Mouse (Mus musculus) limb, embryonic 10.5 days (tissue): ENCODE data around the gene Acaca. TPM values are rescaled to one million over a fixed set of nuclear protein-coding genes. Genes with fewer than 3 reads are reported as not detected.

Experiments
- DNase-seq: peaks from one replicate; pipeline ENCODE4 v3.0.0-alpha.2; 2017; ENCODE audit warnings: low spot score
- H3K27ac ChIP-seq: fragments of 300-500 bp; sonication (generic); 2 replicates; pipeline ENCODE4 v1.5.1; 2016; ENCODE audit warnings: mild to moderate bottlenecking
- H3K27me3 ChIP-seq: fragments of 300-500 bp; sonication (generic); 2 replicates; pipeline ENCODE4 v1.6.1; 2016; ENCODE audit warnings: low read depth, mild to moderate bottlenecking; ENCODE audit not compliant: poor library complexity, severe bottlenecking
- H3K36me3 ChIP-seq: fragments of 300-500 bp; sonication (generic); 2 replicates; pipeline ENCODE4 v1.6.1; 2016; ENCODE audit warnings: mild to moderate bottlenecking, moderate library complexity
- H3K4me1 ChIP-seq: fragments of 300-500 bp; sonication (generic); 2 replicates; pipeline ENCODE4 v1.6.1; 2016
- H3K4me3 ChIP-seq: fragments of 300-500 bp; sonication (generic); 2 replicates; pipeline ENCODE4 v1.5.1; 2016; ENCODE audit warnings: mild to moderate bottlenecking, moderate library complexity
- H3K9me3 ChIP-seq: fragments of 300-500 bp; sonication (generic); replicated peaks from 2 replicates; pipeline ENCODE4 v1.6.1; 2016; ENCODE audit warnings: mild to moderate bottlenecking
- WGBS: fragments of 180-500 bp; shearing (Covaris S2); methylation state at CpG from one replicate; pipeline ENCODE4 v1.1.7; 2016; 5-methylcytosine and 5-hydroxymethylcytosine counted together
- polyA plus RNA-seq: library from polyadenylated mRNA; unstranded; fragments of >200 nt; fragmentation: Nextera tagmentation; extraction: Ambion mirVana; gene quantifications from 2 replicates; pipeline ENCODE4 v1.2.1, GENCODE M21; 2016

Acaca gene
- 21.3 and 22.8 TPM in 2 replicates for polyA plus RNA-seq

DNA sequence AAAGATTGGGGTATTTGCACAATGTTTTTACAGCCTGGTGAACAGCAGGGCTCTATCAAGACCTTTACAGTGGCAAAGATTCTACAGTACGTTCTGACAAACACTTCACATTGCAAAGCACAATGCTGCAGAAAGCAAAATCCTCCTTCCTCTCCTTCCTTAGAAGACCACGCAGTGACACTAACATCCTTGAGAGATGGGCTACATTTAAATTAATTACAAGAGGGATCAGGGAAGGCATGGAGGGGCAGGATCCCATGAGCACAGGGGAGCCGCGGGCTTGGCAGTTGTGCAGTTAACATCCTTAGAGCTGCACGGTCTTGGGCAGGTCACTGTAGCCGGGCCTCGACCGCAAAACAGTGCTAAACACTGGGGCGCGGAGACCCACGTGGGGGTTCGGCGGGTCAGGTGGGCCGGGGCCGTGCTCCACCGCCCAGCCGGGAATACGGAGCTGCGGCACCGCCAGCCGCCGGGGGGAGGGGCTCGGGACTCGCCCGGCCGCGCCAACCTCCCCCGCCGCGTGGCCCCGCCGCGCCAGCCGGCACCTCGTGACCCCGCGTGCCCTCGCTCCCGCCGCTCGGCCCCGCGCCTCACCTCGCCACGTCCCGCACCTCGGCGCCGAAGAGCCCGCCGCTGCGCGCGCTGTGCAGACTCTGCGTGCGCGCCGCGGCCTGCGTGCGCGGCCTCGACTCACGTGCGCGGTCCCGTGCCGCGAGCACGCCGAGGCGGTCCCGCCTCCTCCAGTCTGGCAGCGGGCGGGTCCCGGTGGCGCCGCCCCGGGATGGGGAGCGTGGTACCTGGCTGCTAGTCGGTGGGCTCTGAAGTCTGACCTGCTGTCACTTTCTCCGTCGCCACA is at the start of gene Acaca, which contains the start of gene Tada2a:
Acaca (plus strand) TSS at position 730 of the 856 bp plus-strand sequence.
Tada2a (minus strand) TSS at position 658 of the 856 bp plus-strand sequence.
- H3K4me3 ChIP-seq = peak within 1 kb of the TSS; percentile 92
- peaks cover 11% of the 10 kb centered on the region for H3K4me1 ChIP-seq

DNA sequence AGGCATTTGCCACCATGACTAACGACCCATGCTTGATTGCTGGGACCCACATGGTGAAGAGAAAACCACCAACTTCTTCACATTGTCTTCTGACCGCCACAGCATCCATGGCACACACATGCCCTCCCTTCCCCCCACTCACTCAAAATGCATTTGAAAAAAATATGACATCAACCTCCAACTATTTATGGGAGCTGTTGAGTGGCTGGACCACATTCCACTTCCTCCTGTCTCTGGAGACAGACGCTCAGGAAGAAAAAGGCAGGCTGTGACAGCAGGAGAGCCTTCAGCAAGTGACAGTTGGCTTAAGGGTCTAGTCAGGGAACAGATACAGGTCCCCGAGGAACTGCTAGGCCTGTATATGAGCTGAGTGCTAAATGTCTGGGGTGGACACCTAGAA is 49.6 kb upstream of the Acaca start:
- H3K36me3 ChIP-seq = peaks cover 62% of the 10 kb centered on the region
- H3K27ac ChIP-seq = no peak overlapping the region
- no peaks in the 10 kb centered on the region for H3K27me3 ChIP-seq
- H3K9me3 ChIP-seq = no peaks in the 10 kb centered on the region
- H3K4me1 ChIP-seq = no peaks in the 10 kb centered on the region
- H3K4me3 ChIP-seq = no peak overlapping the region
- WGBS = 94% methylated on average over 4 of the region's 4 CpGs
- DNase-seq = no peak

More for the DNA sequence above, at the start of gene Acaca, which contains the start of gene Tada2a:
- under 1% methylated on average over 73 of the region's 83 CpGs for WGBS
- peaks cover 32% of the 10 kb centered on the region for H3K36me3 ChIP-seq
- peak within 1 kb of the TSS; percentile 94 for H3K27ac ChIP-seq
- peak; percentile 95 for DNase-seq
- no peaks in the 10 kb centered on the region for H3K9me3 ChIP-seq
- no peaks in the 10 kb centered on the region for H3K27me3 ChIP-seq

DNA sequence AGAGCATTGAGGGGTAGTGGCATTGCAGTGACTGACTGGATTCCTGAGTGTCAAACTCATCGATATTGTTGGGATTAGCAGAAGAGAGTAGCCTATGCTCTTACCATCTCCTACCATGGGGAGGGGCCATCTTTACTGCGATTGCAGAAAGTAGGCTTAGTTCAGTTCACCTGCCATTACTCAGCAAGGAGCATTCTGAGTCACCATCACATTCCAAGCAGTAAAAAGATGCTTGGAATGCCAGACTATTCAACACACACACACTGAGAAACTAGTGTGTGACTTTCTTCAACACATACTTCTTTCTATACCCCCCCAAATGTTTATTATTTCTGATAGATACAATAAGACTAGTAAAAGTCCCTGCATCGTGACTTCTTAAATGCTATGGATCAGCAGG is 49.1 kb upstream of the Acaca start:
- H3K27ac ChIP-seq = no peak overlapping the region
- H3K36me3 ChIP-seq = peaks cover 66% of the 10 kb centered on the region

DNA sequence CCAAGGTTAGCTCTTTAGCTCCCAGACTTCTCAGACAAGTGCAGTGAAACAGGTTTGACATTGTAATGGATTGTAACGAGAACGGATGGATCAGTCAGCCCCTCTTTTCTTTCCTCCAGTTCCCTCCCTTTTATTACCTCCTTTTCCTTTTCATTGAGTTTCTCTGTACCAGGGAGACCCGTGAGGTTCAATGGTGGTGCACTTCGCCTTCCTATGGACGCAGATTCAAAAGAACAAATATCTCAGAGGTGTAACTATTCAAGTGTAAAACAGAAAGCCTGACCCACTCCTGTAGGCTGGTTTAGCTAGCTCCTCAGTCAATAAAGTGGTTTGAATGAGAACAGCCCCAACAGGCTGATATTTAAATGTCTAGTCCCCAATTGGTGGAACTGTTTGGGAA is 47.6 kb upstream of the Acaca start:
- H3K27me3 ChIP-seq = no peaks in the 10 kb centered on the region
- H3K4me1 ChIP-seq = no peaks in the 10 kb centered on the region
- H3K27ac ChIP-seq = no peak overlapping the region
- H3K36me3 ChIP-seq = peaks cover 81% of the 10 kb centered on the region
- no peak for DNase-seq
- H3K9me3 ChIP-seq = no peaks in the 10 kb centered on the region
- WGBS = 92% methylated on average over 5 of the region's 5 CpGs
- H3K4me3 ChIP-seq = no peak overlapping the region

More for the DNA sequence above, 49.1 kb upstream of the Acaca start:
- H3K4me3 ChIP-seq = no peak overlapping the region
- no peaks in the 10 kb centered on the region for H3K9me3 ChIP-seq
- WGBS = 92% methylated on average over 3 of the region's 3 CpGs
- no peaks in the 10 kb centered on the region for H3K4me1 ChIP-seq
- no peak for DNase-seq
- H3K27me3 ChIP-seq = no peaks in the 10 kb centered on the region

DNA sequence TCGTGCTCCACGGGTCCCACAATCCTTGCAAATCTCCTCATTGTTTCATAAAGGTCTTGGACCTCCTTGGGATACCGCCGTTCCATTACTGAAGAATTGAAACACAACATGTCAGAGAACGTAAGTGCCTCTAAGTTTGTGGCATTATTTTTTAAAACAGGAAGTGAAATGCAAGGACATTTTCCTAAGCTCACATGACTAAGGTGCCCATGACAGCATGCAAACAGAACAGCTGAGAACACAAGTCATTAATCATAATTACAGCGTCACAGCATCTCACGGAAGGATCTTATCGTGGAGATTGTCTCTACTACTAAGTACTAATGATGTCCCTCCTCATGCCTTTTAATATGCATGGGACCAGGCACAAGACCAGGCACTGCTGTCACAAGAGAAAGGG is 38.9 kb upstream of the Acaca start:
- 90% methylated on average over 8 of the region's 8 CpGs for WGBS
- no peak overlapping the region for H3K27ac ChIP-seq
- peaks cover 91% of the 10 kb centered on the region for H3K36me3 ChIP-seq
- H3K27me3 ChIP-seq = no peaks in the 10 kb centered on the region
- H3K4me1 ChIP-seq = no peaks in the 10 kb centered on the region
- H3K9me3 ChIP-seq = no peaks in the 10 kb centered on the region
- DNase-seq = no peak
- no peak overlapping the region for H3K4me3 ChIP-seq

DNA sequence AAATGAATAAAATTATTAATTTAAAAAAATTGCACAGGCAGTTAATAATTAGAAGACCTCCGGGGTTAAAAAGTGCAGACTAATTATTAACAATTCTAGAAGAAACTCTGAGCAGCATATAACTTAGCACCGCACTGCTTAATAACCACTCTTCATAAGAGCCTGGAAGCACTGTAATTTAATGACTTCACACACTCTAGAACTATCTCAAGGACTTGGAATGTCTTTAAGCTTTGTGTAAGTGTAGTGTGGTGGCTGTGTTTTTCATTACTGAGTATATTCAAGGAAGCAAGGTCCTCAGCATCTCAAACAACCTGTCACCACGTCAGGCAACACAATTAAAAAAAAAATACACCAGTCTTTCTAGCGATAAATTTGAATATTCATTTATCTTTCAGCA is 34.4 kb upstream of the Acaca start:
- Histone ChIP-seq H3K36me3 (peaks cover 96% of the 10 kb centered on the region), H3K27me3 (no peaks in the 10 kb centered on the region), H3K4me3 (no peak overlapping the region), H3K4me1 (no peaks in the 10 kb centered on the region), H3K9me3 (no peaks in the 10 kb centered on the region), H3K27ac (no peak overlapping the region)
- WGBS = 89% methylated on average over 4 of the region's 4 CpGs
- DNase-seq = no peak

DNA sequence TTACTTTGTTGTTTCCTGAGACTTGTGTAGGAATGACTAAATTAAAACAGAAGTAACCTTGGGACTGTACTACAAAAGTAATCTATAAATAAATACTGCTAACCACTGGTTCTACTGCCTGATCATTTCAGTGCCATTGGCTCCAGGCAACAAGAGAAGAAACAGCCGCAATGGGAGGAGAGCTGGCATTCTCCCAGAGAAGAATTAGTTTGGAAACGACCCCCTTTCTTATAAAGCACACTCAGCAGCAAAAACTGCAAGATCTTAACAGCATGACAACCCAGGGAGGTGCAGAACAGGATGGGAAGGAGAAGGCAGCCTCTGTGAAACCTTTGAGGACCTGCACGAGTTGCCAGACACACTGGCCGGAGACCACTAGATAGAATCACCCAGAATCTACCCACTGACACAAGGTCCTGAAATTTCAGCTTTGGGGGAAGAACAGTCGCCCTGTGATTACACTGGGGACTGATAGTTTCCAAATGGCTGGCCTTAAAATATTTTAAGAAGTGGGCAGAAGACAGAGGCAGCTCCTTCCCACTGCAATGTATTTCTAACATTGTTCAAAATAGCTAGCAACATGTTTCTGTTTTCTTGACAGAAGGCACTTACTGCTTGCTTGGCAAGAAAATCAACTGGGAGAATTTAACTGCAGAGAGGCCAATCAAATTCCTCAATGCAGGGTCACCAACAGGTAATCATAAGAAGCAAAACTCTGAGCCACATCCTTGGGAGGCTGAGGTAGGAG is 32.0 kb upstream of the Acaca start:
- Histone ChIP-seq H3K27ac (no peak overlapping the region), H3K4me3 (no peak overlapping the region), H3K36me3 (peaks cover 96% of the 10 kb centered on the region), H3K9me3 (no peaks in the 10 kb centered on the region), H3K4me1 (no peaks in the 10 kb centered on the region), H3K27me3 (no peaks in the 10 kb centered on the region)
- 85% methylated on average over 5 of the region's 5 CpGs for WGBS
- no peak for DNase-seq

DNA sequence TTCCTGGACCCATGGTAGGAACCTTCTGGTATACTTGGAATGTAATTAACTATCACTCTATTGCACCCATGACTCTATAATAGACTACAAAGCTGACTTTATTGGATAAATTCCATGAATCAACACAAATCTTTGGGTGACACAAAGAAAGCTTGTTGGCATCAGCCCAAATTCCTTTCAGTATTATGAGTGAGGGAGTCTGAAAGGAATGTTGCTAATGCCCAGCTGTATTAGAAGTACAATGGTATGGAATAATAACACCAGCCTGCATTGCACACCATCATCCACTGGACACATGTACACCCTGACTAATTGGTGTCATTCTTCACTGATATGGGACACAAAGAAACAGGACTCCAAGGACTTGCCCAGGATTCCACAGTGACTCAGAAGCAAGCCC is 28.3 kb upstream of the Acaca start:
- H3K4me1 ChIP-seq = no peaks in the 10 kb centered on the region
- H3K27me3 ChIP-seq = no peaks in the 10 kb centered on the region
- peaks cover 98% of the 10 kb centered on the region for H3K36me3 ChIP-seq
- no peak for DNase-seq
- H3K27ac ChIP-seq = no peak overlapping the region
- H3K9me3 ChIP-seq = no peaks in the 10 kb centered on the region
- H3K4me3 ChIP-seq = no peak overlapping the region

DNA sequence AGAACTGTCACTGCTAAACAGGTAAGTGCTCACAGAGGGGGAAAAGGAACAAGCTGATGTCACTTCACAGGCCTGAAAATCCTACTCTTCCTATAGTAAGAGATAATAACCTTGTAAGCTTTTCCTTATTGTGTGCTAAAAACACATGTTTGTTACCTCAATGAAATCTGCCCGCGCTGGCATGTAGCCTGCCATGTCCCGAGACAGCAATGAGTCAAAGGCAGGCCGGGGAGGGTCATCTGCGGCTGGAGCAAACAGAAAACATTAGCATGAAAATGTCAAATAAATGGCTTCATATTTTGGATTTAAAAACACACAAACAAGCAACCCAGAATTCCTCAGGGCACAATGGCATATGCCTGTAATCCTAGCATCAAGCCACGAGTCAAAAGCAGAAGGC is 25.4 kb upstream of the Acaca start:
- no peak for DNase-seq
- peaks cover 99% of the 10 kb centered on the region for H3K36me3 ChIP-seq
- WGBS = 93% methylated on average over 6 of the region's 6 CpGs

DNA sequence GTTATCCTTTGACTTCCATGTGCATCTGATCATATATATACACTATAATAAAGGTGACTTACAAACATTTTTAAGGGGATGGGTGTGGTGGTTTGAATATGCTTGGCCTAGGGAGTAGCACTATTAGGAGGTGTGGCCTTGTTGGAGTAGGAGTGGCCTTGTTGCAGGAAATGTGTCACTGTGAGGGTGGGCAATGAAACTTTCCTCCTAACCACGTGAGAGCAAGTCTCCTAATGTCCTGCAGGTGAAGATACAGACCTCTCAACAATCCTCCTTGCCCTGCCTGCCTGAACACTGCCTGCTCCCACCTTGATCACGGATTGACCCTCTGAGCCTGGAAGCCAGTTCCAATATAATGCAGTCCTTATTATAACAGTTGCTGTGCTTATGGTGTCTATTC is 22.3 kb upstream of the Acaca start:
- H3K36me3 ChIP-seq = peaks cover 95% of the 10 kb centered on the region
- DNase-seq = no peak
- H3K27ac ChIP-seq = no peak overlapping the region
- no peaks in the 10 kb centered on the region for H3K4me1 ChIP-seq
- no peaks in the 10 kb centered on the region for H3K27me3 ChIP-seq
- no peaks in the 10 kb centered on the region for H3K9me3 ChIP-seq
- WGBS = 64% methylated on average over 2 of the region's 2 CpGs
- H3K4me3 ChIP-seq = no peak overlapping the region

More for the DNA sequence above, 25.4 kb upstream of the Acaca start:
- no peaks in the 10 kb centered on the region for H3K4me1 ChIP-seq
- H3K4me3 ChIP-seq = no peak overlapping the region
- no peaks in the 10 kb centered on the region for H3K9me3 ChIP-seq
- H3K27ac ChIP-seq = no peak overlapping the region
- H3K27me3 ChIP-seq = no peaks in the 10 kb centered on the region

DNA sequence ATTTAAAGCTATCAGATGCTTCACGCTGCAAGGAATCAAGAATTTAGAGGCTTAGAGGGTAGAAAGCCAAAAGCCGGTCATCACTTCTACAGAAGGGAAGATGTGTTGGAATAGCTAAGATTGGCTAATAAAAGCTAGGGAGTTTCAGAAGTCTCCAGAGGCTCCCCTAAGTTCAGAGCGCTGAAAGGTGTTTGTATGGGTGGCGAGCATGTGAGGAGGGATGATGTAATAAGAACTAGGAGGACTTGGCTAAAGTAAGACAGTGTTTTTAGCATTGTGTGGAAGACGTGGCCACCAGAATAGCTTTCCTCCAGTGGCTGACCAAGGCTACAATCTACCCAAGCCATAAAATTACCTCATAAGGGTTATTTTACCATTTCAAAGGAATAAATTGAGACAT is 15.8 kb upstream of the Acaca start:
- H3K27ac ChIP-seq = no peak overlapping the region
- no peak overlapping the region for H3K4me3 ChIP-seq
- H3K27me3 ChIP-seq = no peaks in the 10 kb centered on the region
- peaks cover 92% of the 10 kb centered on the region for H3K36me3 ChIP-seq
- DNase-seq = no peak
- 96% methylated on average over 5 of the region's 5 CpGs for WGBS
- H3K9me3 ChIP-seq = no peaks in the 10 kb centered on the region
- no peaks in the 10 kb centered on the region for H3K4me1 ChIP-seq

DNA sequence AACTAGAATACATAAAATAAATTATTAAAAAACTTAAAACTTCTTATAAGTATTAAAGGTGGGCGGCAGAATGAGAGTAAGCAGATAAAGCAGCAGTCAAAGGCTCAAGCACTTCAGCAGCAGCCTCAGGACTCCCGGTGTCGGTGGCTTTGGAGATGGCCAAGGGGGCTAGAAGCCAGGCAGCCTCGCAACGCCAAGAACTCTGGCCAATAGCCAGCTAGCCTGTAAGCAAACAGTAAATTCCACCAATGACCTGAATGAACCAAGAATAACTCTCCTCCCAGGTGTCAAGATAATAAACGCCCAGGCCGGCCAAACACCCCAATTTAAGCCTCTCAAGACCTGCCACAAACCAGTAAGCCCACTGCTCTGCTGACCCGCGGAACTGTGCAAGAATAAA is 13.8 kb upstream of the Acaca start:
- Histone ChIP-seq H3K36me3 (peaks cover 95% of the 10 kb centered on the region), H3K9me3 (no peaks in the 10 kb centered on the region), H3K4me3 (no peak overlapping the region), H3K27me3 (no peaks in the 10 kb centered on the region), H3K4me1 (no peaks in the 10 kb centered on the region), H3K27ac (no peak overlapping the region)
- DNase-seq = no peak
- WGBS = 90% methylated on average over 9 of the region's 9 CpGs

DNA sequence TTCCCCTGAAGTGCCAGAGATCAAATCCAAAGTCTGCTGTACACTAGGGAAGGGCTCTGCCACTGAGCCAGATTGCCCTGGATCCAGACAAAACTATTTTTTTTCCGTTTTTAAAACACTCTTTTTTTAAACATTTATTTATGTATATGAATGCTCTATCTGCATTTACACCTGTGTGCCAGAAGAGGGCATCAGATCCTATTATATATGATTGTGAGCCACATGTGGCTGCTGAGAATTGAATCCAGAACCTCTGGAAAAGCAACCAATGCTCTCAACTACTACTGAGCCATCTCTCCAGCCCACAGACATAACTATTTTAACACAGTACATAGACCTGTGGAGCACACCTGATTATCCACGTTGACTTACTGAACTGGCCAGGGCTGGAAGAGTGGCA is 13.3 kb upstream of the Acaca start:
- Histone ChIP-seq H3K9me3 (no peaks in the 10 kb centered on the region), H3K27ac (no peak overlapping the region)
- 73% methylated on average over 2 of the region's 2 CpGs for WGBS

More for the DNA sequence above, 13.3 kb upstream of the Acaca start:
- no peaks in the 10 kb centered on the region for H3K27me3 ChIP-seq
- DNase-seq = no peak
- peaks cover 95% of the 10 kb centered on the region for H3K36me3 ChIP-seq
- no peak overlapping the region for H3K4me3 ChIP-seq
- no peaks in the 10 kb centered on the region for H3K4me1 ChIP-seq
